ENCODE assay signal across 8 mouse cellular contexts in genomic region chr9:121284422-121284821, GRCm38 (mm10). TPM values are rescaled to one million over a fixed set of nuclear protein-coding genes. Genes with fewer than 3 reads are reported as not detected.
DNase-seq lines count a peak whose midpoint lies in the region; ATAC-seq and TF ChIP-seq lines count a peak whose summit lies in the region.

No protein-coding gene starts in this region.

- no peak for TF ChIP-seq EP300 in stomach, postnatal 0 days (optimal IDR thresholded peaks at IDR 0.05)

- ATAC-seq in stomach, postnatal 0 days (ENCODE audit: low FRiP score, low TSS enrichment), result no peak
- no peak for ATAC-seq in hindbrain, embryonic 14.5 days (ENCODE audit: low FRiP score)

- no peak overlapping the region for H3K9ac ChIP-seq in stomach, postnatal 0 days (ENCODE audit: low read length)
- H3K9ac ChIP-seq in hindbrain, embryonic 14.5 days, result no peak overlapping the region

- WGBS in stomach, postnatal 0 days, result 87% methylated on average over 3 of the region's 3 CpGs
- WGBS in hindbrain, embryonic 14.5 days, result 92% methylated on average over 3 of the region's 3 CpGs

- peak; percentile 64 for TF ChIP-seq CTCF in gastrocnemius, adult 2 months (IDR thresholded peaks at IDR 0.05)
- TF ChIP-seq CTCF in stomach, postnatal 0 days (IDR thresholded peaks at IDR 0.05; ENCODE audit: low read depth), result peak; percentile 69

- H3K4me3 ChIP-seq in gastrocnemius, adult 2 months, result no peak overlapping the region
- H3K4me3 ChIP-seq in stomach, postnatal 0 days (ENCODE audit: low read depth, low read length), result no peak overlapping the region
- H3K4me3 ChIP-seq in hindbrain, embryonic 14.5 days (replicated peaks; ENCODE audit: low read length), result no peak overlapping the region

- no peak overlapping the region for H3K4me2 ChIP-seq in stomach, postnatal 0 days (replicated peaks; ENCODE audit: low read depth)
- H3K4me2 ChIP-seq in hindbrain, embryonic 14.5 days (replicated peaks), result no peak overlapping the region

- H3K4me1 ChIP-seq in stomach, postnatal 0 days (replicated peaks; ENCODE audit: control insufficient read depth, insufficient read depth), result no peaks in the 10 kb centered on the region
- H3K4me1 ChIP-seq in hindbrain, embryonic 14.5 days (replicated peaks; ENCODE audit: control insufficient read depth, insufficient read depth, low read length), result no peaks in the 10 kb centered on the region; the same call in 1 of the 2 replicates

- H3K9me3 ChIP-seq in stomach, postnatal 0 days (ENCODE audit: control insufficient read depth, low read length), result no peaks in the 10 kb centered on the region
- H3K9me3 ChIP-seq in hindbrain, embryonic 14.5 days (ENCODE audit: control insufficient read depth, low read length), result 0 out of 2 replicates have a peak, but pooled peaks cover 6% of the 10 kb centered on the region

- no peaks in the 10 kb centered on the region for H3K36me3 ChIP-seq in stomach, postnatal 0 days (ENCODE audit: control insufficient read depth, insufficient read depth, low read length)
- no peaks in the 10 kb centered on the region for H3K36me3 ChIP-seq in hindbrain, embryonic 14.5 days (replicated peaks; ENCODE audit: control insufficient read depth, insufficient read depth)

- intact Hi-C loops in gastrocnemius, adult 2 months (cut with DNase I), result no loop called here

- no peak for DNase-seq in gastrocnemius, adult 2 months
- no peak for DNase-seq in gastrocnemius, postnatal 25 days
- peak; percentile 35 for DNase-seq in right cerebral cortex, postnatal 4 days
- no peak for DNase-seq in right cerebral cortex, postnatal 25 days
- peak; percentile 29 for DNase-seq in kidney, postnatal 14 days
- no peak for DNase-seq in stomach, postnatal 0 days (ENCODE audit: low spot score)
- DNase-seq in frontal cortex, postnatal 25 days (ENCODE audit: low spot score in 2 of 2), result no peak
- no peak for DNase-seq in hindbrain, embryonic 14.5 days (ENCODE audit: low spot score)

- H3K27me3 ChIP-seq in stomach, postnatal 0 days (ENCODE audit: control insufficient read depth, insufficient read depth, low read length), result no peaks in the 10 kb centered on the region
- H3K27me3 ChIP-seq in hindbrain, embryonic 14.5 days (ENCODE audit: control insufficient read depth, insufficient read depth, low read length), result no peaks in the 10 kb centered on the region

- no peak overlapping the region for H3K27ac ChIP-seq in gastrocnemius, adult 2 months
- no peak overlapping the region for H3K27ac ChIP-seq in stomach, postnatal 0 days (replicated peaks)
- no peak overlapping the region for H3K27ac ChIP-seq in hindbrain, embryonic 14.5 days

RNA-seq across cellular contexts. Expression of gene Ulk4, which starts 7.4 kb away (rescaled TPM):
- under 1 TPM; 0.11 to 0.36 TPM for total RNA-seq in gastrocnemius, adult 2 months (2021)
- under 1 TPM; 0.18 to 0.29 TPM for total RNA-seq in gastrocnemius, postnatal 25 days (2021)
- polyA plus RNA-seq in stomach, postnatal 0 days (2015; fragmentation: Nextera tagmentation; extraction: Ambion mirVana), result 69.3 and 73.3 TPM in 2 replicates
- 50.0 and 65.6 TPM in 2 replicates for polyA plus RNA-seq in hindbrain, embryonic 14.5 days (2014; fragmentation: Nextera tagmentation; extraction: Ambion mirVana)

RNA-seq across cellular contexts. Expression of gene Trak1, which starts 12.9 kb away (rescaled TPM):
- total RNA-seq in gastrocnemius, adult 2 months (2021), result 100 to 1,000 TPM; 156 to 204 TPM
- 100 to 1,000 TPM; 180 to 193 TPM for total RNA-seq in gastrocnemius, postnatal 25 days (2021)
- polyA plus RNA-seq in stomach, postnatal 0 days (2015; fragmentation: Nextera tagmentation; extraction: Ambion mirVana), result 24.0 and 27.7 TPM in 2 replicates
- polyA plus RNA-seq in hindbrain, embryonic 14.5 days (2014; fragmentation: Nextera tagmentation; extraction: Ambion mirVana), result 63.0 and 65.9 TPM in 2 replicates

Comparison
In these comparisons a context has a peak if more than half of its experiments do, and no peak if none do; other contexts are left out.
1. DNase-seq: peak in right cerebral cortex, postnatal 4 days (single experiment) and kidney, postnatal 14 days (single experiment); none in gastrocnemius, adult 2 months (single experiment), gastrocnemius, postnatal 25 days (single experiment), right cerebral cortex, postnatal 25 days (single experiment), stomach, postnatal 0 days (single experiment), frontal cortex, postnatal 25 days (0 of 2) and hindbrain, embryonic 14.5 days (single experiment).